Mouse (Mus musculus) ovary, postnatal 36 days (tissue): ENCODE results near the gene Gal3st2c.
"Not testable (repeated sequence)": the region's sequence is repeated elsewhere in the genome, so short reads cannot be mapped to it uniquely, and the experiment has no call there.

Experiments used
- DNase-seq: peaks from one replicate; pipeline ENCODE4 v3.0.0; 2022; ENCODE audit warnings: low spot score, mixed read lengths

The Gal3st2c gene

GRCm38 (mm10) chr1:93990209-93990608 is at the start of gene Gal3st2c:
TSS of gene Gal3st2c (plus strand) at chr1:93990509.
- DNase-seq: not testable (repeated sequence)

- DNase-seq: not testable (repeated sequence)
Measured at GRCm38 (mm10) chr1:93949087-93949486, 41.2 kb upstream of the Gal3st2c start.

- DNase-seq: not testable (repeated sequence)
Measured at GRCm38 (mm10) chr1:93966489-93966888, 23.8 kb upstream of the Gal3st2c start.

- not testable (repeated sequence) for DNase-seq
Measured at GRCm38 (mm10) chr1:93970380-93970779, 19.9 kb upstream of the Gal3st2c start.

GRCm38 (mm10) chr1:93970797-93971196 is 19.5 kb upstream of the Gal3st2c start:
- DNase-seq: not testable (repeated sequence)

GRCm38 (mm10) chr1:93975764-93976163 is 14.5 kb upstream of the Gal3st2c start:
- not testable (repeated sequence) for DNase-seq

- DNase-seq: not testable (repeated sequence)
Measured at GRCm38 (mm10) chr1:93978287-93978686, 12.0 kb upstream of the Gal3st2c start.

- not testable (repeated sequence) for DNase-seq
Measured at GRCm38 (mm10) chr1:93980932-93981331, 9.4 kb upstream of the Gal3st2c start.

- no peak for DNase-seq
Measured at GRCm38 (mm10) chr1:93986167-93986566, 4.1 kb upstream of the Gal3st2c start.

- DNase-seq: no peak
Measured at GRCm38 (mm10) chr1:93988786-93989185, 1.5 kb upstream of the Gal3st2c start.

GRCm38 (mm10) chr1:93991068-93991467 is 759 bp downstream of the Gal3st2c start:
- DNase-seq: not testable (repeated sequence)

- not testable (repeated sequence) for DNase-seq
Measured at GRCm38 (mm10) chr1:93991491-93991890, 1.2 kb downstream of the Gal3st2c start.

GRCm38 (mm10) chr1:94001023-94001422 is 10.7 kb downstream of the Gal3st2c start:
- no peak for DNase-seq

- not testable (repeated sequence) for DNase-seq
Measured at GRCm38 (mm10) chr1:94005954-94006506, 15.7 kb downstream of the Gal3st2c start.

GRCm38 (mm10) chr1:94008826-94009225 is 18.5 kb downstream of the Gal3st2c start:
- not testable (repeated sequence) for DNase-seq

GRCm38 (mm10) chr1:94011643-94012042 is 21.3 kb downstream of the Gal3st2c start:
- no peak for DNase-seq

- DNase-seq: no peak
Measured at GRCm38 (mm10) chr1:94020151-94020550, 29.8 kb downstream of the Gal3st2c start, which contains the start of gene Neu4. TSS of gene Neu4 (plus strand) at chr1:94020451.

- DNase-seq: no peak
Measured at GRCm38 (mm10) chr1:94027506-94028108, 37.3 kb downstream of the Gal3st2c start.

GRCm38 (mm10) chr1:94028741-94029140 is 38.4 kb downstream of the Gal3st2c start:
- DNase-seq: peak; percentile 32

- DNase-seq: no peak
Measured at GRCm38 (mm10) chr1:94033075-94033602, 42.8 kb downstream of the Gal3st2c start.

GRCm38 (mm10) chr1:94034984-94035743 is 44.9 kb downstream of the Gal3st2c start:
- DNase-seq: peak; percentile 80

GRCm38 (mm10) chr1:94040391-94040790 is 50.1 kb downstream of the Gal3st2c start:
- no peak for DNase-seq

- DNase-seq: no peak
Measured at GRCm38 (mm10) chr1:94045559-94045958, 55.2 kb downstream of the Gal3st2c start.
